Mouse (Mus musculus) liver, embryonic 13.5 days (tissue): ENCODE measurements around the gene Ubiad1. TPM values are rescaled to one million over a fixed set of nuclear protein-coding genes. Genes with fewer than 3 reads are reported as not detected.

Experiments used
- ATAC-seq: fragments of 200-750 bp; cut with Nextera tagmentation; 2 replicates; pipeline ENCODE4 v1.8.0; 2017; ENCODE audit warnings: low read depth, mild to moderate bottlenecking, moderate number of reproducible peaks, moderate library complexity
- DNase-seq: peaks from one replicate; pipeline ENCODE4 v3.0.0; 2022
- H3K27ac ChIP-seq: fragments of 300-500 bp; sonication (generic); 2 replicates; pipeline ENCODE4 v1.5.1; 2015; ENCODE audit warnings: moderate library complexity, mild to moderate bottlenecking, inconsistent platforms
- H3K27me3 ChIP-seq: fragments of 300-500 bp; sonication (generic); 2 replicates; pipeline ENCODE4 v1.6.1; 2015; ENCODE audit warnings: mild to moderate bottlenecking, inconsistent platforms
- H3K36me3 ChIP-seq: fragments of 300-500 bp; sonication (generic); 2 replicates; pipeline ENCODE4 v1.6.1; 2015; ENCODE audit warnings: mild to moderate bottlenecking, inconsistent platforms
- H3K4me1 ChIP-seq: fragments of 300-500 bp; sonication (generic); replicated peaks from 2 replicates; pipeline ENCODE4 v1.6.1; 2015; ENCODE audit warnings: inconsistent platforms
- H3K4me2 ChIP-seq: fragments of 300-500 bp; sonication (generic); 2 replicates; pipeline ENCODE4 v1.6.1; 2015; ENCODE audit warnings: inconsistent platforms, mild to moderate bottlenecking, moderate library complexity
- H3K4me3 ChIP-seq: fragments of 300-500 bp; sonication (generic); replicated peaks from 2 replicates; pipeline ENCODE4 v1.5.1; 2015; ENCODE audit warnings: mild to moderate bottlenecking, inconsistent platforms
- H3K9ac ChIP-seq: fragments of 300-500 bp; sonication (generic); 2 replicates; pipeline ENCODE4 v1.6.1; 2015; ENCODE audit warnings: mild to moderate bottlenecking, inconsistent platforms
- H3K9me3 ChIP-seq: fragments of 300-500 bp; sonication (generic); replicated peaks from 2 replicates; pipeline ENCODE4 v1.6.1; 2016; ENCODE audit warnings: inconsistent platforms
- WGBS: fragments of 180-500 bp; shearing (Covaris S2); methylation state at CpG from one replicate; pipeline ENCODE4 v1.1.7; 2015; ENCODE audit not compliant: insufficient replicate concordance; 5-methylcytosine and 5-hydroxymethylcytosine counted together
- polyA plus RNA-seq: library from polyadenylated mRNA; unstranded; fragments of >200 nt; fragmentation: Nextera tagmentation; extraction: Ambion mirVana; gene quantifications from 2 replicates; pipeline ENCODE4 v1.2.1, GENCODE M21; 2015

The Ubiad1 gene
- polyA plus RNA-seq, 1 experiment from 2014 or later = 13.3 TPM

DNA sequence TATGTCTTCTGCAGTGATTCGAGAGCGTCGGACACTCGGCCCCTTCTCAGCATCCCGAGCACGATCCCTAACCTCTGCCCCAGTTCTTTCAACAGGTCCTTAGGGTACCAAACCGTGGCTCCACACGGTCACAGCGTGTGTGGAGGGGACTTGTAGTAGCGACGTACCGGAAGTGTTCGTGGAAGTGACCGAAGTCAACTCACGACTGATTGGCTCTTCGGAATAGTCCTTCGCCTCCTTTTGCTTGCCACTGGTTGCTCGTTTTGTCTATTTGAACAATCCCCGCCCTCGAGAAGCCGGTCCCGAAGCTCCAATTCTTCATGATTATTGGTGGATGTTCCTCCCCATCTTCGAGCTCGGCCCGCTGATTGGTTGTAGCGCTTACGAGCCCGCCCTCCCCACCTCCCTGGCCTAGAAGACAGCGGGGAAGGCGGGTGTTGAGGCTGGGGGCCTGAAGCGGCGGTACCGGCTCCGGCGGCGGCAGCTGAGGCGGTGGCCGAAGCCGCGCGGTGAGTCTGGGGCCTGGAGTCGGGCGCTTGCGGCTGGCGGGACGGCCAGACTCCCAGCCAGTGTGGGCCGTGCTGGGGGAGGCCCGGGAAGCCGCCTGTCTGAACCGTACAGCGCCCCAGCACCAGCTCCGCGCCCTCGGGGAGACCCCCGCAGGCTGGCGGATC, 3.7 kb upstream of the Ubiad1 start, which contains the start of gene Mtor:
Mtor (plus strand) TSS at position 433 of the 674 bp plus-strand sequence.
- peak within 1 kb of the TSS; percentile 87 for H3K4me2 ChIP-seq
- peaks cover 12% of the 10 kb centered on the region for H3K36me3 ChIP-seq
- DNase-seq = peak; percentile 94
- peak within 1 kb of the TSS; percentile 74 for H3K27ac ChIP-seq
- H3K4me1 ChIP-seq = peaks cover 38% of the 10 kb centered on the region
- WGBS = under 1% methylated on average over 52 of the region's 56 CpGs
- H3K4me3 ChIP-seq = peak within 1 kb of the TSS; percentile 96
- peak; percentile 92 for ATAC-seq
- H3K27me3 ChIP-seq = no peaks in the 10 kb centered on the region
- no peaks in the 10 kb centered on the region for H3K9me3 ChIP-seq
- H3K9ac ChIP-seq = peak within 1 kb of the TSS; percentile 94

DNA sequence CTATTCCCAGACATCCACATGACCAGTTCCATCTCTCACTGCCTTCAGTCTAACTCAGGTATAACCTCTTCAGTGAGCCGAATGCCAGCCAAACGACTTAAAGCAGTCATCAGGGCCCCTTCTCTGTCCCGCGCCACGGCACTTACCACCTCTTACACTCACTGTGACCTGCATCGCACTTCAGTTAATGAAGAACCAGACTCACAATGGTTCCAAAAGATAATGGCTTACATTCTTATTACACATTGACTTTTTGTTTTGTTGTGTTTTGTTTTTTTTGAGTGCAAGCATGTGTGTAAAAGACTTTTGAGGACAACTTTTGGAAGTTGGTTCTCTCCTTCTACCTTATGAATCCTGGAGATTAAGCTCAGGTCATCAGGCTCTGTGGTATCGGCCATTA, 2.0 kb downstream of the Ubiad1 start:
- 80% methylated on average over 7 of the region's 7 CpGs for WGBS
- Histone ChIP-seq H3K9ac (no peak overlapping the region), H3K4me2 (peak overlapping the region; percentile 96), H3K9me3 (no peaks in the 10 kb centered on the region), H3K36me3 (peaks cover 15% of the 10 kb centered on the region), H3K4me1 (peaks cover 48% of the 10 kb centered on the region), H3K27me3 (no peaks in the 10 kb centered on the region), H3K27ac (no peak overlapping the region), H3K4me3 (0 out of 2 replicates have a peak overlapping the region, but pooled peaks have one; percentile 13)
- DNase-seq = no peak
- ATAC-seq = no peak

DNA sequence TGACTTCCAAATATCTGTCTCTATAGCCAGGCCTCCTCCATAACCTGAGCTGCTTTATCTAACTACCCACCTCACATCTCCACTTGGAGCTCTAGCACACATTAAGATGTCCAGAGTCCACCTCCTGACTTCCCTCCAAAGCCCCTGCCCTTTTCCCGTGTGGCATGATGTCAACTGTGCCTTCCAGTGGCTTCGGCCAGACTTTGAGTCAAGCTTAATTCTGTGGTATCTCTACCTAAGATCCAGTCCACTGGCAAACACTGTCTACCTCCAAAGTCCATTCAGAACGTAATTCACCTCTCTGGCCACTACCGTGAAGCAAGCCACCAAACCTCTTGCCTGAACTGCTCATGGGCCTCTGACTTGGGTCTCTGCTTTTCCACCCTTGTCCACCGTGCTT, 2.6 kb downstream of the Ubiad1 start:
- H3K36me3 ChIP-seq = peaks cover 15% of the 10 kb centered on the region
- no peaks in the 10 kb centered on the region for H3K27me3 ChIP-seq
- H3K4me3 ChIP-seq = 0 out of 2 replicates have a peak overlapping the region, but pooled peaks have one; percentile 13
- ATAC-seq = no peak
- H3K9ac ChIP-seq = no peak overlapping the region
- DNase-seq = no peak
- H3K4me2 ChIP-seq = peak overlapping the region; percentile 96
- H3K4me1 ChIP-seq = peaks cover 46% of the 10 kb centered on the region
- H3K27ac ChIP-seq = no peak overlapping the region; the same call in 1 of the 2 replicates
- 73% methylated on average over 5 of the region's 5 CpGs for WGBS
- H3K9me3 ChIP-seq = no peaks in the 10 kb centered on the region

DNA sequence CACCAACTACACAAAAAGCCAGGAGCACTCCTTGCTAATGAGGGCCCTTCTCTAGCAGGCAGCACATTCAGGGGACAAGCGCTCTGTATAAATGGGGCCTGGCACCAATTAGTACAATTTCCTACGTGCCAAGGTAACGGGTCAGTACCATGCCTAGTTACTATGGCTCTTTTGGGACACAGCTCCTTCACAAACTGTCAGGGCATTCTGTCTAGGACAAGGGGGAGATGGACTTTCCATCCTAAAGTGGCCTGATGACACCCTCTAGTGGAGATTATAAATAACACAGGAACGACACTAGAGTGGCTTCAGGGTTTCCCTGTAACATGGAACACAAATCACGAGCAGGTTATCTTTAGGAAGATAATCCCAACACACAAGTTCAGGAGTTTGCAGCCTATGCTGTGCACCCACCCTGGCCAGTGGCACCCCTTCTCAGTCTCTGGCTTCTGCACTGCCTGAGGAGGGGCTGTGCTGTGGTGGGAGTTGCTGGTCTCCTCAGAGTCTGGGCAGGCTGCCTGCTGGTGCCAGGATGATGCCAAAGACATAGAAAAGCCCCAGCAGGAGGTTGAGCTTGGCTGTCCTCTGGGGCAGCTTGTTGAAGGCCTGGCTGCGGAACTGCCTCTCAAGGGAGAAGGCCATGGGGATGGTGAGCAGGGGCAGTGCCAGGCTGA, 8.8 kb downstream of the Ubiad1 start:
- Histone ChIP-seq H3K4me1 (peaks cover 9% of the 10 kb centered on the region; the same call in 1 of the 2 replicates), H3K27me3 (no peaks in the 10 kb centered on the region), H3K4me2 (no peak overlapping the region), H3K9ac (no peak overlapping the region), H3K36me3 (peaks cover 30% of the 10 kb centered on the region), H3K27ac (no peak overlapping the region), H3K9me3 (no peaks in the 10 kb centered on the region), H3K4me3 (no peak overlapping the region)
- ATAC-seq = no peak
- WGBS = 69% methylated on average over 6 of the region's 6 CpGs
- DNase-seq = no peak

DNA sequence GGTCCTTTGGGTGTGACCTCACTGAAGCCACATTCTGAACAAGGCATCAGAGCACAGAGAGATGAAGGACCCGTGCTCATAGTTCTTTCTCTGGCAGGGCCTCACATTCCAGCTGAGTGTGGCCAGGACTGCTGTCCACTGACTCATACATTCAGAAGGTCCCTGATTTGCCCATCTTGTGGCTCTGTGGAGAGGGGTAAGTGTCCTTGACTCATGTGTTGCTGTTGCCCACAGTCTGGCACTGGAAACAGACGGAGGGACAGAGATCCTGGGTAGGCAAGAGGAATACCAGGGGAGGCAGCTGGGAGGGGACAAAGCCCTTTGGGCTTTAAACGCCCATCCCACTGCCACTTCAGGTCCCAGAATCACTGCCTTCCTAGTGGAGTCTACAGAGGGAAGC, 9.5 kb downstream of the Ubiad1 start:
- H3K27ac ChIP-seq = no peak overlapping the region
- ATAC-seq (no peak), DNase-seq (no peak)
- peaks cover 27% of the 10 kb centered on the region for H3K36me3 ChIP-seq
- H3K4me2 ChIP-seq = no peak overlapping the region
- H3K27me3 ChIP-seq = no peaks in the 10 kb centered on the region
- no peak overlapping the region for H3K4me3 ChIP-seq
- WGBS = 61% methylated on average over 3 of the region's 3 CpGs
- no peaks in the 10 kb centered on the region for H3K9me3 ChIP-seq
- no peak overlapping the region for H3K9ac ChIP-seq
- peaks cover 9% of the 10 kb centered on the region; the same call in 1 of the 2 replicates for H3K4me1 ChIP-seq

DNA sequence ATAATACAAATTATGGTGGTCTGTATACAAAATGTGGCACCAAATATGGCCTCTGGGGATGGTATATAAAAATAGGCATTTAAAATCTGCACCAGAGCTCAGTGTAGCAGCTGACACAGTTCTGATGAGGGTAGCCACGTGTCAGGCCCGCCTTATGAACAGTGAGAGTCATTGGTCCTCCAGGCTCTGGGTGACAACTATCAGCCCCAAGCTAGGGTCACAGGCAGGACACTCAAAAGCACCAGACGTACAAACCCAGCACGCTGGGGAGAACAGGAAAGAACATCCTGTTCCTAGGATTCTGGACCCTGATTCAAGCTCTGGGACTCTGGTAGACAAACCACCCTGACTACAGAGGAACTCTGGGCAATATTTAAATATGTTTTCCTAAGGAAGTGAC, 10.0 kb downstream of the Ubiad1 start:
- H3K4me2 ChIP-seq = no peak overlapping the region
- peaks cover 26% of the 10 kb centered on the region for H3K36me3 ChIP-seq
- H3K4me1 ChIP-seq = peaks cover 11% of the 10 kb centered on the region; the same call in 1 of the 2 replicates
- WGBS = 73% methylated on average over 4 of the region's 4 CpGs
- DNase-seq (no peak), ATAC-seq (no peak)
- no peak overlapping the region for H3K27ac ChIP-seq
- no peak overlapping the region for H3K9ac ChIP-seq
- H3K4me3 ChIP-seq = no peak overlapping the region
- no peaks in the 10 kb centered on the region for H3K27me3 ChIP-seq
- no peaks in the 10 kb centered on the region for H3K9me3 ChIP-seq

DNA sequence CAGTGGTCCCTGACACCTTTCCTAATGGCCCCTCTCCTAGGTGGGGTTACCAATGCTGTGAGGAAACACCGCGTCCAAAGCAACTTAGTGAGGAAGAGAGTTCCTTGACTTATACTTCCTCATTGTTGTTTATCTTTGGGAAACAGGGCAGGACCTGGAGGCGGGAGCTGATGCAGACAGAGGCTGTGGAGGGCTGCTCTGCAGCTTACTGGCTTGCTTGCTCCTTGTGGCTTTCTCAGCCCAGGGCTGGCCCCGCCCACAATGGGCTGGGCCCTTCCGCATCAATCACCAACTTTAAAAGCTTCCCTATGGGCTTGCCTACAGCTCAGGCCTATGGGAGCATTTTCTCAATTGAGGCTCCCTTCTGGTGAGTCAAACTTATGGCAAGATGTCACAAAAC, 10.8 kb downstream of the Ubiad1 start:
- Histone ChIP-seq H3K36me3 (peaks cover 25% of the 10 kb centered on the region), H3K4me1 (peaks cover 19% of the 10 kb centered on the region), H3K9me3 (no peaks in the 10 kb centered on the region), H3K27me3 (no peaks in the 10 kb centered on the region), H3K4me3 (no peak overlapping the region), H3K27ac (no peak overlapping the region), H3K9ac (no peak overlapping the region), H3K4me2 (no peak overlapping the region)
- WGBS = 60% methylated on average over 5 of the region's 5 CpGs
- ATAC-seq (no peak), DNase-seq (no peak)

DNA sequence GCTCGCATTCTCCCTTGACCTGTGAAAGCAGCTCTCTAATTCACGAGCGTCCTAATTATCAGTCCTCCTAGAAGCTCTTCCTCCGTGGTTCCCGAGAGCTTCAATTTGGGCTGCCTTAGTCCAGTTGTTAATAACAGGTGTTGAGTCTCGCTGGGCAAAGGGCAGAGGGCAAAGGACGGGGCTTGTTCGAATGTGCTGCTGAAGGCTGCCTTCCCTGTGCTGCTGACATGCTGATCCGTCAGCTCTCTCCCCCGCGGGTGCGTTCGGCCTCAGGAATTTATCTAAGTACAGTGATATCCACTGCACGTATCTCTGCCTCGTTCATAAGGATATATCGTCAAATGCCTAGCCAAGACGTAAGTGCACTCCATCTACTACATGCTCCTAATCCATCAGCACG, 11.2 kb downstream of the Ubiad1 start:
- H3K36me3 ChIP-seq = peaks cover 20% of the 10 kb centered on the region
- H3K4me2 ChIP-seq = no peak overlapping the region
- 72% methylated on average over 18 of the region's 18 CpGs for WGBS
- H3K9ac ChIP-seq = no peak overlapping the region
- DNase-seq = no peak
- no peaks in the 10 kb centered on the region for H3K27me3 ChIP-seq
- no peak for ATAC-seq
- H3K4me1 ChIP-seq = peaks cover 21% of the 10 kb centered on the region
- H3K4me3 ChIP-seq = no peak overlapping the region
- no peak overlapping the region for H3K27ac ChIP-seq
- no peaks in the 10 kb centered on the region for H3K9me3 ChIP-seq

DNA sequence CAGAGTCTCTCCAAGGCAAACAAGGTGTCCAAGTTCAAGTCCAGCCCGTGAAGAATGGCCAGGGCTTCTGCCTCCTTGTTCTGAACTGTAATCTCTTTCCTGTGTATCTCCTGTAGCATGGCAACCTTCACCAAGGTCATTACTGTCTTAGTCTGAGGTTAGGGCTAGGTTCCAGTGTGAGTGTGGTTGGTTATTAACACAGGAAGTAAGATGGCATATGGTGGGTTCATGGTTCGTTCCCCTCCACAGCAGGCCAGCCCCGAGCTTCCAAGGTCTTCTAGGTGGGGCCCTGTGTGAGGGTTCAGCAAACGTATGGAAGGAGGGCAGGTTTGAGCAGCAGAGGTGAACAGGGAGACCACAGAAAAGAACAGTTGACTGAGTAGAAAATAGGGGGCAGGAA, 12.1 kb downstream of the Ubiad1 start:
- no peak for DNase-seq
- WGBS = 60% methylated on average over 4 of the region's 4 CpGs
- ATAC-seq = no peak
- H3K4me3 ChIP-seq = no peak overlapping the region
- H3K27ac ChIP-seq = no peak overlapping the region
- no peaks in the 10 kb centered on the region for H3K9me3 ChIP-seq
- H3K9ac ChIP-seq = no peak overlapping the region
- H3K4me2 ChIP-seq = no peak overlapping the region
- peaks cover 19% of the 10 kb centered on the region for H3K36me3 ChIP-seq
- H3K27me3 ChIP-seq = no peaks in the 10 kb centered on the region
- peaks cover 22% of the 10 kb centered on the region for H3K4me1 ChIP-seq

DNA sequence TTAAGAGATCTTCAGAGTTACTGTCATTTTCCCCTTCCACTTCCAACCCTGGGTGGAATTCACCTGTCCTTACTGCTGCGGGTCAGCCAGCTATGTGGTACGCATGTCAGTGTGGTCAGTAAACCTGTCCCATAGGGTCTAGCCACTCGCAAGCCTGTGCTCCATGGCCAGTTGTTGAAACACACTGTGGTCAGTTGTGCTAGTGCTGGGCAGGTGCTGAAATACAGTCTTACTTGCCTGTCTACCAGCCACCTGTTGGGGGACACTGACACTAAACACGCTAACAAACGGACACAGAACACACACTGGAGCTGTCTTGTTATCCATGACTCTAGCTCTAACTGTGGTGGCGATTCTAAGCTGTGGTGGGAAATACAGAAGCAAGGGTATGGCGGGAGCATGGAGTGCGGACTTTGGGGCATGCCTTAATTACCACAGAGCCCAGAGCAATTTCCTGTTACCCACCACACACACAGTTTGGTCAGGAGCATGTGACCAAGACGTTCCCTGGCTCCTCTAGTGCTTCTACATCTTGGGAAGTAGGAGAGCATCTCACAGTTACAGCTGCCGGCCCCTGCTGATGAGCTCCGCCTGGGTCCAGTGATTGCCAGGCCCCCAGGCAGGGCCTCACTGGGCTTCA, 13.6 kb downstream of the Ubiad1 start:
- WGBS = 59% methylated on average over 11 of the region's 11 CpGs
- no peak overlapping the region for H3K27ac ChIP-seq
- peaks cover 14% of the 10 kb centered on the region for H3K36me3 ChIP-seq
- H3K4me2 ChIP-seq = no peak overlapping the region
- DNase-seq = no peak
- no peaks in the 10 kb centered on the region for H3K27me3 ChIP-seq
- no peaks in the 10 kb centered on the region for H3K9me3 ChIP-seq
- H3K4me1 ChIP-seq = peaks cover 22% of the 10 kb centered on the region
- H3K9ac ChIP-seq = no peak overlapping the region
- no peak overlapping the region for H3K4me3 ChIP-seq
- ATAC-seq = no peak

DNA sequence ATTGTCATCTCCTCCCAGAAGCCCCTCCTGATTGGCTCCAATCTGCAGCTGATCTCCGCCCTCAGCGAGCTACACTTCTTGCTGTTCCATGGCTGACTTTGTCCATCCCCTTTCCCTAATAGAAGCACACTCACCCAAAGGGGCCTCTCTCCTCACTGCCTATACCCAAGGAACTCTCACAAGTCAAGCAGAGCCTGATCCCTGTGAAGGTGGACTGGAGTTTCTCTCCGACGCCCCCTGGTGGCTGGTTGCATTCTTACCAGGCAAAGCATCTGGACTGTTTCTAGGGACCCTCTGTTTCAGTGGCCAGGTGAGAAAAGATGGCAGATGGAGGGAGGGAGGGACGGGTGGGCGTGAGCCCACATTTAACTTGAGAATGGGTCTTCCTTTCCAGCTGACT, 14.9 kb downstream of the Ubiad1 start:
- 18% methylated on average over 6 of the region's 6 CpGs for WGBS
- Histone ChIP-seq H3K4me3 (no peak overlapping the region), H3K36me3 (peaks cover 3% of the 10 kb centered on the region; the same call in 1 of the 2 replicates), H3K9ac (no peak overlapping the region), H3K27me3 (no peaks in the 10 kb centered on the region), H3K9me3 (no peaks in the 10 kb centered on the region), H3K4me2 (no peak overlapping the region), H3K4me1 (peaks cover 22% of the 10 kb centered on the region), H3K27ac (no peak overlapping the region)
- no peak for ATAC-seq
- peak; percentile 55 for DNase-seq
